ENCODE assay signal across 8 mouse cellular contexts in the genomic region with DNA sequence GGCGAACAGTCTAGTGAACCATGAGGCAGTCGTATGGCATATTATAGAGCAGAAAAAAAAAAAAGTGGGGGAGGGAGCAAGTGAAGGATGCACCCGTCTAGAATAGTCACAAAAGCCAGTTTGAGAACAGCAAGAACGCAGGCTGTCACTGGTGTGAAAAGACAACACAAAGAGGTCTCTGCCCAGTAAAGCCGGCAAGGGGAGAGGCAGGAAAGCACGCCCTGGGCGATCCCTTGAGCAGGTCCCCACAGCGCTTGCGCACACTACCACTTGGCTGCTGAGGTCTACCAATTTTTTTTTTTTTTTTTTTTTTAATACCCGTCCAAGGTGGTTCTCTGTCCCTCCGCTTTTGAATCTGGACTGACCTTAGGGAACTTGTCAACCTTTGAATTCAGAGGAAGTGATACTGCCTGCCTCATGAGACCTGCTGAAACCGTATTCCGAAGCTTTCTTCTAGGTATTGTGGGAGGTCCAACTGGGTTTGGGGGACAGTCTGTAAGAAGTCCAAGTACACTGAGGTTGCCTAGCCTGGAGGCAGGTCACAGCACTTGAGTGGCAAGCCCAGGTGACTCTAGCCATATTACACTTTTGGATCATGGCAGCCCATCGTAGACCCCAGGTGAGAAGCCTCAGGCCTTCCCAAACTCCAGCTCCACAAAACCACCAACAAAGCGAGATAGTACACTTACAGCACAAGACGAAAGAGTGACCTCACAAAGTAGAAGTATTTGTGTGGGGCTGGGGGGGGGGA.
DNase-seq lines count a peak whose midpoint lies in the region; ATAC-seq and TF ChIP-seq lines count a peak whose summit lies in the region.

No protein-coding gene starts in this region.

- 20% methylated on average over 16 of the region's 16 CpGs for WGBS in cerebellum, adult 2 months
- WGBS in heart, embryonic 11.5 days (ENCODE audit: insufficient replicate concordance), result 26% methylated on average over 16 of the region's 16 CpGs
- 25% methylated on average over 16 of the region's 16 CpGs for WGBS in midbrain, embryonic 11.5 days

- TF ChIP-seq CTCF in left cerebral cortex, adult 2 months (IDR thresholded peaks at IDR 0.05), result no peak
- no peak for TF ChIP-seq CTCF in cerebellum, adult 2 months (IDR thresholded peaks at IDR 0.05; ENCODE audit: borderline replicate concordance, insufficient read depth, low read depth, low read length)

- no peak for ATAC-seq in heart, embryonic 11.5 days (replicated peaks; ENCODE audit: insufficient number of reproducible peaks, low FRiP score, low TSS enrichment)
- peak; percentile 54 for ATAC-seq in midbrain, embryonic 11.5 days (ENCODE audit: low FRiP score)
- ATAC-seq in erythroid progenitor cell, adult 5-6 weeks (replicated peaks; ENCODE audit: low FRiP score, poor library complexity, severe bottlenecking), result no peak

- H3K27ac ChIP-seq in left cerebral cortex, adult 2 months, result peak overlapping the region; percentile 90
- H3K27ac ChIP-seq in cerebellum, adult 2 months (ENCODE audit: insufficient read depth, low read length), result peak overlapping the region; percentile 95
- no peak overlapping the region for H3K27ac ChIP-seq in heart, embryonic 11.5 days (ENCODE audit: low read depth, low read length)
- H3K27ac ChIP-seq in midbrain, embryonic 11.5 days (ENCODE audit: low read depth, low read length), result peak overlapping the region; percentile 40; the same call in 1 of the 2 replicates

- peak overlapping the region; percentile 75 for H3K9ac ChIP-seq in heart, embryonic 11.5 days (ENCODE audit: low read depth, low read length)
- H3K9ac ChIP-seq in midbrain, embryonic 11.5 days (ENCODE audit: low read length), result peak overlapping the region; percentile 76

- no peaks in the 10 kb centered on the region for H3K9me3 ChIP-seq in heart, embryonic 11.5 days (replicated peaks; ENCODE audit: control insufficient read depth, low read length)
- no peaks in the 10 kb centered on the region for H3K9me3 ChIP-seq in midbrain, embryonic 11.5 days (ENCODE audit: control insufficient read depth, low read length)

- peak overlapping the region; percentile 53 for H3K4me3 ChIP-seq in left cerebral cortex, adult 2 months
- peak overlapping the region; percentile 55 for H3K4me3 ChIP-seq in cerebellum, adult 2 months (replicated peaks; ENCODE audit: insufficient read depth, low read depth, low read length)
- H3K4me3 ChIP-seq in heart, embryonic 11.5 days (ENCODE audit: low read depth, low read length), result peak overlapping the region; percentile 51
- peak overlapping the region; percentile 39 for H3K4me3 ChIP-seq in midbrain, embryonic 11.5 days (ENCODE audit: low read depth, low read length)

- intact Hi-C loops in left cerebral cortex, adult 2 months (cut with DNase I), result loop anchor here (1.0 to 10.0 kb wide), 4 partner anchors 11 to 395 kb away; partner anchors contain the start of gene Rsad1

- H3K4me1 ChIP-seq in cerebellum, adult 2 months (ENCODE audit: control insufficient read depth, insufficient read depth, low read length), result peaks cover 30% of the 10 kb centered on the region
- peaks cover 4% of the 10 kb centered on the region; the same call in 1 of the 2 replicates for H3K4me1 ChIP-seq in heart, embryonic 11.5 days (ENCODE audit: control insufficient read depth, insufficient read depth, low read length)
- H3K4me1 ChIP-seq in midbrain, embryonic 11.5 days (ENCODE audit: control insufficient read depth, insufficient read depth, low read length), result peaks cover 9% of the 10 kb centered on the region

- no peak for DNase-seq in left cerebral cortex, adult 2 months (ENCODE audit: extremely low spot score in 1 of 2, low spot score in 2 of 2)
- DNase-seq in left cerebral cortex, adult 18-20 months (ENCODE audit: low spot score in 2 of 2), result no peak
- peak; percentile 79 to 82 for DNase-seq in cerebellum, adult 2 months
- peak; percentile 61 to 79 for DNase-seq in kidney, postnatal 25 days
- DNase-seq in midbrain, embryonic 11.5 days (ENCODE audit: low spot score, missing footprints), result peak; percentile 91
- no peak for DNase-seq in right cerebral cortex, postnatal 36 days (ENCODE audit: low spot score in 2 of 2)

- TF ChIP-seq POLR2A in cerebellum, adult 2 months (IDR thresholded peaks at IDR 0.05; ENCODE audit: borderline replicate concordance, insufficient read depth, low read length), result peak; percentile 61; the same call in 1 of the 2 replicates

- no peaks in the 10 kb centered on the region for H3K36me3 ChIP-seq in heart, embryonic 11.5 days (ENCODE audit: control insufficient read depth, insufficient read depth, low read length)
- no peaks in the 10 kb centered on the region for H3K36me3 ChIP-seq in midbrain, embryonic 11.5 days (ENCODE audit: control insufficient read depth, insufficient read depth, low read length)

- H3K27me3 ChIP-seq in cerebellum, adult 2 months (ENCODE audit: control insufficient read depth, insufficient read depth, low read length), result no peaks in the 10 kb centered on the region
- peaks cover 5% of the 10 kb centered on the region; the same call in 1 of the 2 replicates for H3K27me3 ChIP-seq in heart, embryonic 11.5 days (ENCODE audit: control insufficient read depth, insufficient read depth, low read length)
- H3K27me3 ChIP-seq in midbrain, embryonic 11.5 days (ENCODE audit: control insufficient read depth, insufficient read depth, low read length), result no peaks in the 10 kb centered on the region

- H3K4me2 ChIP-seq in heart, embryonic 11.5 days, result peak overlapping the region; percentile 90
- peak overlapping the region; percentile 85 for H3K4me2 ChIP-seq in midbrain, embryonic 11.5 days

Comparison
In these comparisons a context has a peak if more than half of its experiments do, and no peak if none do; other contexts are left out.
1. DNase-seq: peak in cerebellum, adult 2 months (2 of 2), kidney, postnatal 25 days (2 of 2) and midbrain, embryonic 11.5 days (single experiment); none in left cerebral cortex, adult 2 months (0 of 2), left cerebral cortex, adult 18-20 months (0 of 2) and right cerebral cortex, postnatal 36 days (0 of 2).
2. Peak in every context shown above with its lines, with median percentiles within 50 percentile points of each other: H3K4me3 ChIP-seq.